Mouse (Mus musculus): ENCODE measurements at regions not wholly inside any gene's neighbourhood (a gene's known extent, or its start where the extent isn't known, plus 50 kb on each side); places are given as distances from the start of the nearest gene placed in this dataset.
"Not testable (repeated sequence)": the region's sequence is repeated elsewhere in the genome, so short reads cannot be mapped to it uniquely, and the experiment has no call there.

DNA sequence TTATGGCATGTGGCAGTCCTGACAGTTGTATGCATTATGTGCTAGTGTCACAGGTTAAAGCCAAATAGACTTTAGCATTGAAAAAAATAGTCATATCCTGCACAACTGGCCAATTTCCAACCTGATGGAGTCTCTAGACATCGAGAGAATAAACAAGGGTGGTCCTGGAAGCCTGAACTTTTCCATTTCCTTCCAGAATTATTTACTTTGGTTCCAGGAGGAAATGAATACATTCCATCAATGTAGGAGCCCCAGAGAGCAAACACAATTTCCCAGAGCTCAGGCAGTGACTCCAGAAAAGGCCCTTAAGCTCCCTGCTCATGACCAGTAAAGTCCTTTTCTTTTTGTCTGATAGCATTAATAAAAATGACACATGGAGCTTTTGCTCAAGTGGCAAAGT, 151.9 kb upstream of the Got2 start:
- Histone ChIP-seq H3K4me3 (no peak overlapping the region), H3K27ac (no peak overlapping the region)
- DNase-seq: no peak
- TF ChIP-seq CTCF (IDR thresholded peaks at IDR 0.05): no peak
- intact Hi-C loops (cut with DNase I): no loop called here

DNA sequence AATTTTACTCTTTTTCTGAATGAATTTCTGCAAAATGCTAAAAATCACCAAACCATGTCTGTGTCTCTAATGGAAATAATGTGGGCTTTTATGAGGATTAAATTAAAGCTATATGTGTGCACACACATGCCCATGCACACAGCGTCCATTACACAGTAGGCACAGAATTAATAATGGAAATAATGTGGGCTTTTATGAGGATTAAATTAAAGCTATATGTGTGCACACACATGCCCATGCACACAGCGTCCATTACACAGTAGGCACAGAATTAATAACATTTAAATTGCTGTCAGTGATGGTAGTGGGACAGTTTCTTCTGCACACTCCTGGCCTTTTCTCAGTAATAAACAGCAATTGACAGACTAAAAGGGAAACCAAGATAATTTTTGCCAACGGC, 130.4 kb upstream of the Got2 start:
- intact Hi-C loops (cut with DNase I); DNase-seq; H3K27ac ChIP-seq; H3K4me3 ChIP-seq: not testable (repeated sequence)

- H3K4me3 ChIP-seq: no peak overlapping the region
- DNase-seq: no peak
- no peak overlapping the region for H3K27ac ChIP-seq
- intact Hi-C loops (cut with DNase I): no loop called here
- TF ChIP-seq CTCF (IDR thresholded peaks at IDR 0.05): no peak
Measured at GRCm38 (mm10) chr8:96012002-96012401, 123.7 kb upstream of the Got2 start.

DNA sequence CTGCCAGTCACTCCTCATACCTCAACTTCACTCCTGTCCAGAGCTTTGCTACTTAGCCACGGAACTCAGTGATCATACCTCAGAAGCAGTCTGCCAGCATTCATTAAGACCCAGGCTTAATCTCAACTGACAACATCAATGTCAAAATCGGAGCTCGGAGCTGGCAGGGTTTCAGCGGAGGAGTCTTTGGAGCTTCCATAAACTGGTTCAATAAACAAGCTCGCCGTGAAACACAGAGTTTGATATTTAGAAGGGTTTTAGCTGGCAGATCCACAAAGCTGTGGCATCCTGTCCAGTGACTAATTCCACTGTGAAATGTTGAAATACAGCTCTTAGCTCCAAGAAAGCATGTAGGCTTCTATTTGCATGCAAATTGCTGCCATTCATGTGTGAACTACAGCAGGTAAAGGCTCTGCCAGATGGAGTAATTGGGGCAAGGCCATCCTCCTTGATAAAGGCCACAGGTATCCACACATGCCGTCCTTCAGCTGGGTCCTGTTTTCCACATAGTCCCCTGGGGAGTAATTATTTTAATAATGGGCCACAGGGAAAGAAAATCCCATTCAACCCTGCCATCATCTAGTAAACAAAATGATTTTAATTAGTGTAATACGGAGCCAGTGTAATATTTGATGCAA, 103.6 kb upstream of the Got2 start:
- TF ChIP-seq CTCF (IDR thresholded peaks at IDR 0.05): no peak
- intact Hi-C loops (cut with DNase I): no loop called here

GRCm38 (mm10) chr8:95988616-95989380, 100.5 kb upstream of the Got2 start:
- intact Hi-C loops (cut with DNase I): no loop called here

More for the DNA sequence above, 103.6 kb upstream of the Got2 start:
- no peak overlapping the region for H3K27ac ChIP-seq
- H3K4me3 ChIP-seq: no peak overlapping the region
- no peak for DNase-seq

DNA sequence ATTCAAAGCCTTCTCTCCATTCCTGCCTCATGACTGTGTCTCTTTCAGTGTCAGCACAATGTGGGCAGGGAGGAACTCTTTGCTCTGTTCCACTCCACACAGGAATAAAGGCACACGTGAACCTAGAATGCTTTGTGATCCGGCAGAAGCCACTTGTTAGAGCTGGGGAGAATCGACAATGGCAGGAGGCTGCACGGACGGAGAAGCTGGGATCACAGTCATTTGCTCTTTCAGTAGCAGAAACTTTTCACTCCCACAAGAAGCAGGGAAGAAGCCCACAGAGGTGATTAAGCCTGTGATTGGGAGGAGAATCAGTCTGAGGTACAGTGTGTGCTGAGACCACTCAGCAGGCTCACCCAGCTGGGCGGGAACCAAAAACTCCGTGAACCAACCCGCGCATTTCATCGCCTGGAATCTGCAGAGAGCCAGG, 98.7 kb upstream of the Got2 start:
- intact Hi-C loops (cut with DNase I): no loop called here
- H3K27ac ChIP-seq: no peak overlapping the region
- no peak for TF ChIP-seq CTCF (IDR thresholded peaks at IDR 0.05)
- H3K4me3 ChIP-seq: no peak overlapping the region
- DNase-seq: no peak

More at GRCm38 (mm10) chr8:95988616-95989380, 100.5 kb upstream of the Got2 start:
- no peak for TF ChIP-seq CTCF (IDR thresholded peaks at IDR 0.05)
- Histone ChIP-seq H3K4me3 (no peak overlapping the region), H3K27ac (no peak overlapping the region)
- DNase-seq: no peak

DNA sequence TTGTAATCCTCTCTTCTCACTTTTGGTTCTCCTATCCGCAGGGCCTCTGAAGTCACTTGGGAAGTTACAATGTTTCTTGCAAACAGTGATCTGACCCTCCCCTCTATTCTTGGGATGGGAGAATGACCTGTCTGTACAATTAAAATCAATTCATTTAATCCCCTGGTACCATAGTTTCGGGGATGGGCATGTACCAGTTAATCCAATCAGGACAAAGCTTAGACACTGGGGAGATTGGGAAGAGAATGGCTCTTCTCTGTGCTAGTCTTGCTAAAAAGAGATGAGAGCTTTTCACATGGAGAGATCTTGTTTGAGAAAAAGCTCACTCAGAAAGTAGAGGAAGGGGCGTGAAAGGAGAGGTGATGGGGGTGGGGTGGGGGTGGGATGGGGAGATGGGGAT, 98.1 kb upstream of the Got2 start:
- no peak for TF ChIP-seq CTCF (IDR thresholded peaks at IDR 0.05)
- Histone ChIP-seq H3K27ac (no peak overlapping the region), H3K4me3 (no peak overlapping the region)
- DNase-seq: no peak
- intact Hi-C loops (cut with DNase I): no loop called here

DNA sequence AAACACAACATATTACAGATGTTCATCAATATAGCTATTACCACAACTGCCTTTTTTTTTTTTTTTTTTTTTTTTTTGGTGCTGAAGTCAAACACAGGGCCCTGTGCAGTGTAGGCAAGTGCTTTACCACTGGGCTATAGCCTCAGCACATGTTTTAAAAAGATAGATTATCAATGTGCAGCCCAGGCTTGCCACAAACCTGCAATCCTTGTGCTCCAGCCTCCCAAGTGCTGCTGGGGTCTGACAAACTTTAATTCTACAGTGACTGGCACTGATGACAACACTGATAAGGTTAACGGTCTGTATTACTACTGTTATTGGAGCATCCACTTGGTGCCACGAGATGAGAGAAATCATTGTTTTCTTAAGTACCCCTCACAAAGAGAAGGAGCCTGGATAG, 95.3 kb upstream of the Got2 start:
- no peak for DNase-seq
- H3K4me3 ChIP-seq: no peak overlapping the region
- no peak for TF ChIP-seq CTCF (IDR thresholded peaks at IDR 0.05)
- intact Hi-C loops (cut with DNase I): no loop called here
- no peak overlapping the region for H3K27ac ChIP-seq

- Histone ChIP-seq H3K27ac (no peak overlapping the region), H3K4me3 (no peak overlapping the region)
- intact Hi-C loops (cut with DNase I): no loop called here
- no peak for TF ChIP-seq CTCF (IDR thresholded peaks at IDR 0.05)
- no peak for DNase-seq
Measured at GRCm38 (mm10) chr8:95980405-95980804, 92.1 kb upstream of the Got2 start.

DNA sequence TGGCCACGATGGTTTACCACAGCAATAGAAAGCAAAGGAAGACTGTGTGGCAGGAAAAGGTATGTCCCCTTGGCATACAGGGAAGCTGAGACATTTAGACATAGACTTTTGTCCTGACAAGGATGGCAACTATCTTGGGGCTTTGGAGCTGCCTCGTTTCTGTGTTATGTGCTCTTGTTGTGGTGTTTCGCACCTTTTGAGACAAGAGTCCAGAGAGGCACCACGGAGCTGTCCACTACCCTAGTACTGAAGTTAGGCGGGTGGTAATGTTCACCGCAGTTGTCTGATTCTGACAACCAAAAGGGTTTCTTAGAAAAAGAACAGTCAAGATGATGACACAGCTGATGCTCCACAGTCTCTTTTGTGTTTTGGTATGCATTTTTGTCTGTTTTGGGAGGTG, 90.9 kb upstream of the Got2 start:
- no peak overlapping the region for H3K4me3 ChIP-seq
- no peak overlapping the region for H3K27ac ChIP-seq
- intact Hi-C loops (cut with DNase I): no loop called here
- no peak for TF ChIP-seq CTCF (IDR thresholded peaks at IDR 0.05)
- DNase-seq: no peak

DNA sequence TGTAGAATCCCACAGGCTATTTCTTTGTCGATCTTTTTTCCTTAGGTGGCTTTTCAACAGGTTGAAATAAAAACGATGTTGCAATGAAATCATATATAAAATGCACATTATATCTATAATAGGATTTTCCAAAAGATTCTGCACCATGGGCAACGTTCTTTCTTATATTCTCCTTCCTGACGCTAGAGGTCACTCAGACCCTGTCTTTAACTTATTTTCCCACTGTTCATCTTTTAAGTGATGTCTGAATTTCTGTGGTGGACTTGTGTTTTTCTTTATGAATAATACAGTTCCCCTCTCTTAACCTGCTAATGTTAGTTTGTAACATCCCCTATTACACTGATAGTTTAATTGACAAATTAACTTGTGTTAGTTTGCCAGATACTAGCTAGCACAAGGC, 86.5 kb upstream of the Got2 start:
- no peak overlapping the region for H3K4me3 ChIP-seq
- no peak overlapping the region for H3K27ac ChIP-seq
- DNase-seq: no peak
- intact Hi-C loops (cut with DNase I): no loop called here
- TF ChIP-seq CTCF (IDR thresholded peaks at IDR 0.05): no peak

- no peak for TF ChIP-seq CTCF (IDR thresholded peaks at IDR 0.05)
- intact Hi-C loops (cut with DNase I): no loop called here
- Histone ChIP-seq H3K27ac (no peak overlapping the region), H3K4me3 (no peak overlapping the region)
- DNase-seq: no peak
Measured at GRCm38 (mm10) chr8:95974231-95974630, 85.9 kb upstream of the Got2 start.

- no peak for TF ChIP-seq CTCF (IDR thresholded peaks at IDR 0.05)
- Histone ChIP-seq H3K27ac (no peak overlapping the region), H3K4me3 (no peak overlapping the region)
- intact Hi-C loops (cut with DNase I): no loop called here
- DNase-seq: no peak
Measured at GRCm38 (mm10) chr8:95973571-95973970, 85.2 kb upstream of the Got2 start.

DNA sequence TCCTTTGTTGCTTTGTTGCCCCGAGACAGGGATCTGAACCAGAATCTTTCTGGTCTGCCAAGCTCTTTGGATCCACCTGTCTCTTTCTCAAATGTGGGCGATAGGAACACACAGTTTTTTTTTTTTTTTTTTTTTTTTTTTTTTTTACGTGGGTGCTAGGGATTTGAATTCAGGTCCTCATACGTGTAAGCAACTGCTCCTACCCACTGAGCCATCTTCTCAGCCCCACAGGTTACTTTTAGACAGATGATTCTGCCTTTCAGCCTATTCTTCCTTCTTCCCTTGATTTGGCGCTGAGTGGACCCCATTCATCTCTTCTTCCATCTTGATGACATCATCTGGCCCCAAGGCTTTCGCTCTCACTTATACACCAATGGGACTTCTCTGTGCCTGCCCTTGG, 80.5 kb upstream of the Got2 start:
- DNase-seq: no peak
- intact Hi-C loops (cut with DNase I): no loop called here
- no peak for TF ChIP-seq CTCF (IDR thresholded peaks at IDR 0.05)
- Histone ChIP-seq H3K27ac (no peak overlapping the region), H3K4me3 (no peak overlapping the region)
